Mouse (Mus musculus) lung, postnatal 0 days (tissue): ENCODE results near the gene Cdkl2.

Source experiments
- CTCF ChIP-seq: IDR thresholded peaks from 2 replicates; pipeline ENCODE4 v1.5.1; 2016; ENCODE audit warnings: antibody characterized with exemption, mild to moderate bottlenecking
- EP300 ChIP-seq: IDR thresholded peaks from 2 replicates; pipeline ENCODE4 v1.6.1; 2016; ENCODE audit warnings: antibody characterized with exemption, mild to moderate bottlenecking, control low read depth

DNA sequence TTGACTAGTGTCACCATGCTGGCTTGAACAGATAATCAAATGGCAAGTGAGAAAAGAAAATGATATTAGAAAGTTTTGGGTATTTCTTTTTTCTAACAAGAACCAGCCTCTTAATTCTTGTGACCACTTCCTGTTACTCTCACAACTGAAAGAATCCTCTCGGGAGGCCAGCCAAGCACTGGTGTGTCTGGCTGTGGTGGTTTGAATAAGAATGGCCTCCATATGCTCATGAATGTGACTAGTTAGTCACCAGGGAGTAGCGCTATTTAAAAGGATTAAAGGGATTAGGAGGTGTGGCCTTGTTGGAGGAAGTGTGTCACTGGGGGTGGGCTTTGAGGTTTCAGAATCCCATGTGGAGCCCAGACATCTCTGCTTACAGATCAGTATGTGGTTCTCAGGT lies 58.0 kb downstream of the Cdkl2 start:
- TF ChIP-seq CTCF (no peak), EP300 (no peak)
